Mouse (Mus musculus) central nervous system, embryonic 18 days (tissue): Measurements from ENCODE around the gene Ankrd44. TPM values are rescaled to one million over a fixed set of nuclear protein-coding genes. Genes with fewer than 3 reads are reported as not detected.

Experiments used
- polyA plus RNA-seq: library from polyadenylated mRNA; depleted of rRNA; stranded (reverse); fragments of >200 nt; gene quantifications from 2 replicates; pipeline ENCODE4 v1.2.3, GENCODE M21; 2012; rRNA removed

The Ankrd44 gene
- polyA plus RNA-seq = 60.5 and 65.7 TPM in 2 replicates

GRCm38 (mm10) chr1:54925971-54926771, at the start of gene Ankrd44:
Gene Ankrd44 (minus strand): TSS chr1:54926387.

Other genes with a start within 250 kb of the Ankrd44 start
- gene Sf3b1, start 101.1 kb upstream of the Ankrd44 start, polyA plus RNA-seq = 212 and 224 TPM in 2 replicates
- gene Coq10b, start 126.4 kb upstream of the Ankrd44 start, polyA plus RNA-seq = 23.1 and 23.2 TPM in 2 replicates
- 226 and 232 TPM in 2 replicates for gene Hspe1, start 161.7 kb upstream of the Ankrd44 start, polyA plus RNA-seq
- gene Hspd1, start 161.9 kb upstream of the Ankrd44 start, polyA plus RNA-seq = 138 and 151 TPM in 2 replicates
- gene Mob4, start 204.8 kb upstream of the Ankrd44 start, polyA plus RNA-seq = 59.1 and 61.9 TPM in 2 replicates